In the genomic region with DNA sequence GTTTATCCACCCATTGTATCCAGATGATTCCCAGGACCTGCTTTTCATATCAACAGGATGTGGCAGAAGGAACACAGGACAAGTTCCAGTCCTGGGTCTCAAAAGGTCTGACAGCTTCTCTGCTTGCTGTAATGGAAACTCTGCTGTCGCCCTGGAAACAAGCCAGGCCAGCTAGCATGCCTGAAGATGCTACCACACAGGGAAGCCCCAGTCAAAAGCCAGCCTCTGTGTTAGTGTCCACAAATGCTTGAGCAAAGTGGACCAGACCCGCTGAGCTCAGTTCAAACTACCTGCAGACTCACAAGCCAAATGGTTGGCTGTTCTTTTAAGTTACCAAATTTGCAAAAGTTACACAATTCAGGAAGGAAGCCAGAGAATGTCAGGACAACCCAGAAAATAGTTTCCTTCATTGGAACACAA, we compare ENCODE assay signal across 8 mouse cellular contexts.
A peak's percentile ranks its signal among the peaks of the same experiment; 100 is the strongest.
DNase-seq lines count a peak whose midpoint lies in the region; ATAC-seq lines count a peak whose summit lies in the region.

No protein-coding gene starts in this region.

- no peaks in the 10 kb centered on the region for H3K36me3 ChIP-seq in intestine, embryonic 15.5 days
- H3K36me3 ChIP-seq in midbrain, embryonic 13.5 days, result no peaks in the 10 kb centered on the region

- 28% methylated on average over 2 of the region's 2 CpGs for WGBS in intestine, embryonic 15.5 days
- 34% methylated on average over 2 of the region's 2 CpGs for WGBS in midbrain, embryonic 13.5 days

- H3K9me3 ChIP-seq in intestine, embryonic 15.5 days, result no peaks in the 10 kb centered on the region
- H3K9me3 ChIP-seq in midbrain, embryonic 13.5 days, result no peaks in the 10 kb centered on the region

- DNase-seq in urinary bladder, postnatal 14 days (ENCODE audit: low spot score), result peak; percentile 16
- no peak for DNase-seq in urinary bladder, postnatal 10 days (ENCODE audit: low spot score)
- peak; percentile 98 for DNase-seq in heart, adult 11 months
- DNase-seq in layer of hippocampus, adult 8-10 months (ENCODE audit: low spot score in 2 of 2), result no peak
- no peak for DNase-seq in thymus, postnatal 4 days
- no peak for DNase-seq in natural killer cell, adult 2 months (ENCODE audit: low spot score in 2 of 2)

- no peak overlapping the region for H3K4me3 ChIP-seq in intestine, embryonic 15.5 days (replicated peaks)
- no peak overlapping the region for H3K4me3 ChIP-seq in midbrain, embryonic 13.5 days (replicated peaks)

- peaks cover 11% of the 10 kb centered on the region for H3K4me1 ChIP-seq in intestine, embryonic 15.5 days (replicated peaks)
- peaks cover 26% of the 10 kb centered on the region for H3K4me1 ChIP-seq in midbrain, embryonic 13.5 days (replicated peaks)

- ATAC-seq in intestine, embryonic 15.5 days, result peak; percentile 56; the same call in 1 of the 2 replicates
- no peak; the same call in 1 of the 2 replicates for ATAC-seq in midbrain, embryonic 13.5 days

- no peak overlapping the region for H3K4me2 ChIP-seq in intestine, embryonic 15.5 days (replicated peaks)
- no peak overlapping the region for H3K4me2 ChIP-seq in midbrain, embryonic 13.5 days (replicated peaks)

- H3K9ac ChIP-seq in intestine, embryonic 15.5 days, result no peak overlapping the region
- H3K9ac ChIP-seq in midbrain, embryonic 13.5 days (replicated peaks), result no peak overlapping the region

- peak overlapping the region; percentile 24; the same call in 1 of the 2 replicates for H3K27ac ChIP-seq in intestine, embryonic 15.5 days
- H3K27ac ChIP-seq in midbrain, embryonic 13.5 days, result peak overlapping the region; percentile 44; the same call in 1 of the 2 replicates

- H3K27me3 ChIP-seq in intestine, embryonic 15.5 days (replicated peaks), result no peaks in the 10 kb centered on the region
- 0 out of 2 replicates have a peak, but pooled peaks cover 5% of the 10 kb centered on the region for H3K27me3 ChIP-seq in midbrain, embryonic 13.5 days

Comparison
In these comparisons a context has a peak if more than half of its experiments do, and no peak if none do; other contexts are left out.
1. DNase-seq: peak in urinary bladder, postnatal 14 days (single experiment) and heart, adult 11 months (single experiment); none in urinary bladder, postnatal 10 days (single experiment), layer of hippocampus, adult 8-10 months (0 of 2), thymus, postnatal 4 days (single experiment) and natural killer cell, adult 2 months (0 of 2).